Mouse (Mus musculus): ENCODE data around the gene Prc1.
A peak's percentile ranks its signal among the peaks of the same experiment; 100 is the strongest.

- peak; percentile 40 for TF ChIP-seq CTCF (IDR thresholded peaks at IDR 0.05; ENCODE audit: control insufficient read depth, insufficient read depth, insufficient read length)
- TF ChIP-seq USF1 (IDR thresholded peaks at IDR 0.05; ENCODE audit: low read depth) = no peak
- no peak for TF ChIP-seq CEBPB (IDR thresholded peaks at IDR 0.05; ENCODE audit: low read depth)
- TF ChIP-seq FOSL1 (IDR thresholded peaks at IDR 0.05; ENCODE audit: insufficient read depth, low read length, poor library complexity, severe bottlenecking) = no peak
- TF ChIP-seq MYOG (IDR thresholded peaks at IDR 0.05; ENCODE audit: control insufficient read depth, extremely low read depth, insufficient read length) = no peak
These were observed 45.8 kb downstream of the Prc1 start for GRCm38 (mm10) chr7:80339793-80340628.

Measured in C2C12 (cell line).